Mouse (Mus musculus): ENCODE measurements around the gene Hddc3. TPM values are rescaled to one million over a fixed set of nuclear protein-coding genes. Genes with fewer than 3 reads are reported as not detected.

The Hddc3 gene
- total and polyA plus RNA-seq, 3 experiments = 30.0 to 47.7 (median 39.9) TPM

DNA sequence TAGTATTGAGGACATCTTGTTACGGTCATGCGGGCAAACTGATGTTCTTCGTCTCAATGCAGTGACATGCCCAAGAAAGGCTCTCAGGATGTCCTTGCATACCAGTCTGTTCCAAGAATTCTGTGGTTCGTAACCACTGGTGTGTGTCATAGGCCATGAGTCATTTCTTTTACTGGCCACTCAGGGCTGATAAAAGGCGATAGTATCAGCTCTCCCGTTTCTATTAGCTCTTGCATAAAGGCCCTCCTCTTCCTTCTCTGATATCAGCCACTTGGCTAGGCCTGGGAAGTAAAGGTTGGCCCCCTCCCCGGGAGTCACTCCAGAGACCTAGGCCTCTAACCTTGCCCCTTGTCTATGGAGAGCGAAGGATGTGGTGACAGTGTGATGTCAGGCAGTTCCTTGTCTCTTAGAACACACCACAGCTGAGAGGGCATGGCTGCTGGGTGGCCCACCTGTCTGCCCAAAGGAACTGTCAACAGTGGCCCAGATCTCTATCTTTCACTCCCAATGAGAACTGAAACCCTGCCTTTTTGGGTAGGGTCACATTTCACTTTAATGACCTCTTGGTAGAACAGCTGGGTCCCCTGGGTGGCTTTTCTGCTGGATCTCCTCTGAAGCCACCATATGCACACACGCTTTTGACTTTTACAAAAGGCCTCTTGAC is 32.6 kb downstream of the Hddc3 start:
- intact Hi-C loops (cut with DNase I) = loop anchor here (5.0 kb wide), 1 partner anchor 233 kb away; no protein-coding TSS in a partner anchor
- 45% methylated on average over 9 of the region's 9 CpGs for WGBS
- Histone ChIP-seq H3K9ac (ENCODE audit: low read depth, low read length) (no peak overlapping the region), H3K27me3 (ENCODE audit: control insufficient read depth, insufficient read depth, low read length) (no peaks in the 10 kb centered on the region), H3K27ac (no peak overlapping the region), H3K4me1 (ENCODE audit: control insufficient read depth, insufficient read depth, low read length) (no peaks in the 10 kb centered on the region; the same call in 1 of the 2 replicates), H3K36me3 (ENCODE audit: control insufficient read depth, insufficient read depth, low read length) (no peaks in the 10 kb centered on the region), H3K4me3 (no peak overlapping the region), H3K79me2 (replicated peaks; ENCODE audit: control insufficient read depth, insufficient read depth, low read length) (no peaks in the 10 kb centered on the region)
- DNase-seq = no peak
- TF ChIP-seq CTCF (IDR thresholded peaks at IDR 0.05) (no peak), EP300 (IDR thresholded peaks at IDR 0.05; ENCODE audit: insufficient read depth, low read depth, low read length) (no peak), POLR2A (IDR thresholded peaks at IDR 0.05; ENCODE audit: insufficient read depth, low read depth, low read length) (no peak)

DNA sequence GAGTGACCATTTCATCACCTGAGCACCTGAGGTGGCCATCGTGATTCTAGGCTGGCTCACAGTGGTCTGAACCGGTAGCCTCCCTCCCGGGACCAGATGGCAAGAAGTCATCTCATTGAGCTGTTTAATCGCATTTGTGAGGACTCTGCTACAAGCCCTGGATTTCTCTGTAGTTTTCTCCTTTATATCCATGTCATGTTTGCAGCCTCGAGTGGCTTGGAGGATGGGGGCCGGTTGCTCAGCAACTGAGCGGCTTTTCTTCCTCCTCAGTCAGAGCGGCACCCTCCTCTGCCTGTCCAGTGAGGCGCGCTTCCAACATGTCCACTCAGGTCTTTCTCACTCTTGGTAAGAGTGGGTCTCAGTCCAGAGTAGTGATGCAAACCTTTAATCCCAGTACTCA is 33.3 kb downstream of the Hddc3 start:
- Histone ChIP-seq H3K4me3 (no peak overlapping the region), H3K27ac (no peak overlapping the region), H3K4me1 (ENCODE audit: control insufficient read depth, insufficient read depth, low read length) (no peaks in the 10 kb centered on the region; the same call in 1 of the 2 replicates), H3K27me3 (ENCODE audit: control insufficient read depth, insufficient read depth, low read length) (no peaks in the 10 kb centered on the region), H3K79me2 (replicated peaks; ENCODE audit: control insufficient read depth, insufficient read depth, low read length) (no peaks in the 10 kb centered on the region), H3K36me3 (ENCODE audit: control insufficient read depth, insufficient read depth, low read length) (no peaks in the 10 kb centered on the region), H3K9ac (ENCODE audit: low read depth, low read length) (no peak overlapping the region)
- TF ChIP-seq EP300 (IDR thresholded peaks at IDR 0.05; ENCODE audit: insufficient read depth, low read depth, low read length) (no peak), POLR2A (IDR thresholded peaks at IDR 0.05; ENCODE audit: insufficient read depth, low read depth, low read length) (no peak), CTCF (IDR thresholded peaks at IDR 0.05) (no peak)
- 73% methylated on average over 10 of the region's 10 CpGs for WGBS
- intact Hi-C loops (cut with DNase I) = loop anchor here (5.0 kb wide), 1 partner anchor 234 kb away; no protein-coding TSS in a partner anchor
- no peak for DNase-seq

DNA sequence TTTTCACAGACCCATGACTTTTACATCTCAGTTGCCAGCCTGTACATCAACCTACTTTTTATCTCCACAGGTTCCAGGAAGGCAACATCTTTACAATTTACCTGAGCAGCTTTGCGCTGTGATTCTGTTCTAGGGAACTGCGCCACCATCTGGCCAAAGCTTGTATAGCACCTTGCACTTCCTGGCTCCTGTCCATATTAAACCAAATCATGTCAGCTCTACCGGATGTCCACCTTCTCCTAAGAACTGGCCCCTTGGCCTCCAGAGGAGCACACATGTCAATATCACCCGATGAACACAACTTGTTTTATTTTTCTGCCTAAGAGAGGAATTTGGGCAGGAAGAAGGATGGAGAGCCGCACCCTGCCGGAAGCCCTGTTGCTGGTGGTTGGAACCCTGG is 34.6 kb downstream of the Hddc3 start:
- no peaks in the 10 kb centered on the region; the same call in 1 of the 2 replicates for H3K4me1 ChIP-seq (ENCODE audit: control insufficient read depth, insufficient read depth, low read length)
- peak; percentile 63 to 81 for DNase-seq
- H3K27ac ChIP-seq = no peak overlapping the region
- intact Hi-C loops (cut with DNase I) = loop anchor here (5.0 kb wide), 1 partner anchor 235 kb away; no protein-coding TSS in a partner anchor
- H3K27me3 ChIP-seq (ENCODE audit: control insufficient read depth, insufficient read depth, low read length) = no peaks in the 10 kb centered on the region
- TF ChIP-seq CTCF (IDR thresholded peaks at IDR 0.05) (no peak; the same call in 1 of the 2 replicates), EP300 (IDR thresholded peaks at IDR 0.05; ENCODE audit: insufficient read depth, low read depth, low read length) (peak; percentile 56; the same call in 1 of the 2 replicates), POLR2A (IDR thresholded peaks at IDR 0.05; ENCODE audit: insufficient read depth, low read depth, low read length) (no peak)
- no peaks in the 10 kb centered on the region for H3K36me3 ChIP-seq (ENCODE audit: control insufficient read depth, insufficient read depth, low read length)
- no peaks in the 10 kb centered on the region for H3K79me2 ChIP-seq (replicated peaks; ENCODE audit: control insufficient read depth, insufficient read depth, low read length)
- H3K4me3 ChIP-seq = no peak overlapping the region
- WGBS = 20% methylated on average over 6 of the region's 6 CpGs
- no peak overlapping the region for H3K9ac ChIP-seq (ENCODE audit: low read depth, low read length)

GRCm38 (mm10) chr7:80379531-80379930 is 36.6 kb downstream of the Hddc3 start:
- H3K36me3 ChIP-seq (ENCODE audit: control insufficient read depth, insufficient read depth, low read length) = no peaks in the 10 kb centered on the region
- no peak for DNase-seq
- H3K9ac ChIP-seq (ENCODE audit: low read depth, low read length) = no peak overlapping the region
- TF ChIP-seq CTCF (IDR thresholded peaks at IDR 0.05) (peak; percentile 67), EP300 (IDR thresholded peaks at IDR 0.05; ENCODE audit: insufficient read depth, low read depth, low read length) (no peak), POLR2A (IDR thresholded peaks at IDR 0.05; ENCODE audit: insufficient read depth, low read depth, low read length) (no peak)
- H3K79me2 ChIP-seq (replicated peaks; ENCODE audit: control insufficient read depth, insufficient read depth, low read length) = no peaks in the 10 kb centered on the region
- no peak overlapping the region for H3K4me3 ChIP-seq
- intact Hi-C loops (cut with DNase I) = loop anchor here (5.0 kb wide), 1 partner anchor 237 kb away; no protein-coding TSS in a partner anchor
- H3K27ac ChIP-seq = no peak overlapping the region
- WGBS = 72% methylated on average over 13 of the region's 13 CpGs
- H3K27me3 ChIP-seq (ENCODE audit: control insufficient read depth, insufficient read depth, low read length) = no peaks in the 10 kb centered on the region
- no peaks in the 10 kb centered on the region; the same call in 1 of the 2 replicates for H3K4me1 ChIP-seq (ENCODE audit: control insufficient read depth, insufficient read depth, low read length)

GRCm38 (mm10) chr7:80382919-80383318 is 40.0 kb downstream of the Hddc3 start:
- Histone ChIP-seq H3K27ac (no peak overlapping the region), H3K9ac (ENCODE audit: low read depth, low read length) (no peak overlapping the region), H3K4me1 (ENCODE audit: control insufficient read depth, insufficient read depth, low read length) (peaks cover 2% of the 10 kb centered on the region; the same call in 1 of the 2 replicates), H3K4me3 (no peak overlapping the region), H3K27me3 (ENCODE audit: control insufficient read depth, insufficient read depth, low read length) (no peaks in the 10 kb centered on the region), H3K36me3 (ENCODE audit: control insufficient read depth, insufficient read depth, low read length) (no peaks in the 10 kb centered on the region), H3K79me2 (replicated peaks; ENCODE audit: control insufficient read depth, insufficient read depth, low read length) (no peaks in the 10 kb centered on the region)
- TF ChIP-seq POLR2A (IDR thresholded peaks at IDR 0.05; ENCODE audit: insufficient read depth, low read depth, low read length) (no peak), EP300 (IDR thresholded peaks at IDR 0.05; ENCODE audit: insufficient read depth, low read depth, low read length) (no peak), CTCF (IDR thresholded peaks at IDR 0.05) (no peak)
- WGBS = 86% methylated on average over 11 of the region's 11 CpGs
- DNase-seq = no peak
- intact Hi-C loops (cut with DNase I) = no loop called here

Data from heart, adult 2 months (tissue).